Mouse (Mus musculus) C3H10T1/2 (cell line): ENCODE measurements around the gene Cyp2c69. TPM values are rescaled to one million over a fixed set of nuclear protein-coding genes. Genes with fewer than 3 reads are reported as not detected.

Source experiments
- polyA plus RNA-seq, 2 experiments: library from polyadenylated mRNA; unstranded; fragments of >200 nt; fragmentation: generic; extraction: Trizol; gene quantifications; one replicate each; pipeline ENCODE4 v1.2.1; 2012; ENCODE audit warnings: missing spikeins in 2 of 2

The Cyp2c69 gene
- polyA plus RNA-seq, result not detected

DNA sequence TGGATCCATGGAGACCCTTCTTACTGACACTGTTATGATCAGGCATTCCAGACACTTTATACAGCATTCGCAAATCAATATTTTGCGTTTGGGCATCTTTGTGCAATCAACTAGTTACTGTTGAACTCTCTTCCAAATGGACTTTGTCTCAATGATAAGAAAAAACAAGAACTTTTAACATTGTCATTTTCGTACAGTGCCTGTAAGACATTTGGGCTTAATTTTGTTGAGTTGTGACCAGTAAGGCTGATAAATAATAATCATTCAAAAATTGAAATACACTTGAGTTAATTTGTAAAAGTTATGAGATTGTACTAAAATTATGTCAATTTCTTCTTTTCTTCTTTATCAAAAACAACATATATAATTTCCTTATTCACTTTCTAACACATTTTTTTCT, at the start of gene Cyp2c69:
Gene Cyp2c69, minus strand, starts transcription at position 101 of the 400 bp plus-strand sequence.

DNA sequence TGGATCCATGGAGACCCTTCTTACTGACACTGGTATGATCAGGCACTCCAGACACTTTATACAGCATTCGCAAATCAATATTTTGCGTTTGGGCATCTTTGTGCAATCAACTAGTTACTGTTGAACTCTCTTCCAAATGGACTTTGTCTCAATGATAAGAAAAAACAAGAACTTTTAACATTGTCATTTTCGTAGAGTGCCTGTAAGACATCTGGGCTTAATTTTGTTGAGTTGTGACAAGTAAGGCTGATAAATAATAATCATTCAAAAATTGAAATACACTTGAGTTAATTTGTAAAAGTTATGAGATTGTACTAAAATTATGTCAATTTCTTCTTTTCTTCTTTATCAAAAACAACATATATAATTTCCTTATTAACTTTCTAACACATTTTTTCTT, 73.9 kb downstream of the Cyp2c69 start, which contains the start of gene Cyp2c40:
Gene Cyp2c40, minus strand, starts transcription at position 101 of the 400 bp plus-strand sequence.

Other genes with a start within 250 kb of the Cyp2c69 start
- not detected for gene Cyp2c67, start 237.7 kb downstream of the Cyp2c69 start, polyA plus RNA-seq
- not detected for gene Cyp2c68, start 145.7 kb downstream of the Cyp2c69 start, polyA plus RNA-seq
- not detected for gene Cyp2c40, start 74.0 kb downstream of the Cyp2c69 start, polyA plus RNA-seq
- gene Cyp2c37, start 105.6 kb upstream of the Cyp2c69 start, polyA plus RNA-seq, result not detected
- gene Cyp2c54, start 187.0 kb upstream of the Cyp2c69 start, polyA plus RNA-seq, result not detected
- not detected for gene Cyp2c50, start 202.9 kb upstream of the Cyp2c69 start, polyA plus RNA-seq